Mouse (Mus musculus) ES-E14 (cell line): ENCODE measurements at regions not wholly inside any gene's neighbourhood (a gene's known extent, or its start where the extent isn't known, plus 50 kb on each side); places are given as distances from the start of the nearest gene placed in this dataset.

Experiments used
- CHD2 ChIP-seq: IDR thresholded peaks from 2 replicates; pipeline ENCODE4 v1.6.1; 2014; ENCODE audit warnings: mild to moderate bottlenecking, low read depth, low read length, inconsistent platforms
- HCFC1 ChIP-seq: IDR thresholded peaks from 2 replicates; pipeline ENCODE4 v1.6.1; 2012; ENCODE audit warnings: low read length, inconsistent platforms, borderline replicate concordance; ENCODE audit not compliant: insufficient read depth
- ZNF384 ChIP-seq: IDR thresholded peaks from 2 replicates; pipeline ENCODE4 v1.6.1; 2012; ENCODE audit warnings: low read depth, low read length, inconsistent platforms

DNA sequence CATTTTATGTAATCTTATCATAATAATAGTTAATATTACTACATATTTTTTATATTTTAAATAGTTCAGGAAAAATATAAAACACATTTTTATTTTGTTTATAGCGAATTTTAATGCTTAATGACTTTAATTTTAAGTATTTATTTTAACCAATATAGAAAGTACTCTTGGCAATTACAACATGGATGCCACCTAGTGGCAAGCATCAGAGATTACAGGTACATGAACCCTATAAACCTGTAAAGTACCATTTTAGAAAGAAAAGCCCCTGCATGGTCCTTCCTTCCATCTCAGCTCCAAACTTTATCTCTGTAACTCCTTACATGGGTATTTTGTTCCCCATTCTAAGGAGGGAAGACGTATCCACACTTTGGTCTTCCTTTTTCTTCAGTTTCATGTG, 4328.9 kb upstream of the Gm7489 start:
- TF ChIP-seq HCFC1: no peak
- TF ChIP-seq ZNF384: no peak
- no peak for TF ChIP-seq CHD2
